Mouse (Mus musculus): Measurements from ENCODE around the gene Usp12. TPM values are rescaled to one million over a fixed set of nuclear protein-coding genes. Genes with fewer than 3 reads are reported as not detected.

The Usp12 gene
- polyA plus RNA-seq (2011; ENCODE audit: insufficient read length, low read depth, missing spikeins): 24.2 and 30.3 TPM in 2 replicates

- H3K4me3 ChIP-seq (ENCODE audit: insufficient read depth, low read length): peak within 1 kb of the TSS; percentile 94
- TF ChIP-seq CTCF (IDR thresholded peaks at IDR 0.05; ENCODE audit: borderline replicate concordance, insufficient read depth, low read length): no peak
- TF ChIP-seq POLR2A (IDR thresholded peaks at IDR 0.05; ENCODE audit: low read depth, low read length): 0 out of 2 replicates have a peak, but pooled peaks have one; percentile 33
- H3K27ac ChIP-seq (ENCODE audit: insufficient read depth, low read length): peak within 1 kb of the TSS; percentile 65
- peaks cover 15% of the 10 kb centered on the region for H3K4me1 ChIP-seq (ENCODE audit: control insufficient read depth, insufficient read depth, low read length)
These were observed at the start of gene Usp12 for GRCm38 (mm10) chr5:146794853-146795252. Usp12 (minus strand) TSS chr5:146795006.

GRCm38 (mm10) chr5:146844301-146844941 lies 49.6 kb upstream of the Usp12 start:
- Histone ChIP-seq H3K4me1 (ENCODE audit: control insufficient read depth, insufficient read depth, low read length) (peaks cover 3% of the 10 kb centered on the region; the same call in 1 of the 2 replicates), H3K4me3 (ENCODE audit: insufficient read depth, low read length) (peak overlapping the region; percentile 25; the same call in 1 of the 2 replicates), H3K27ac (ENCODE audit: insufficient read depth, low read length) (peak overlapping the region; percentile 50)
- TF ChIP-seq CTCF (IDR thresholded peaks at IDR 0.05; ENCODE audit: borderline replicate concordance, insufficient read depth, low read length) (no peak), POLR2A (IDR thresholded peaks at IDR 0.05; ENCODE audit: low read depth, low read length) (no peak)

- H3K4me1 ChIP-seq (ENCODE audit: control insufficient read depth, insufficient read depth, low read length): peaks cover 3% of the 10 kb centered on the region; the same call in 1 of the 2 replicates
- TF ChIP-seq POLR2A (IDR thresholded peaks at IDR 0.05; ENCODE audit: low read depth, low read length) (no peak), CTCF (IDR thresholded peaks at IDR 0.05; ENCODE audit: borderline replicate concordance, insufficient read depth, low read length) (no peak)
- H3K4me3 ChIP-seq (ENCODE audit: insufficient read depth, low read length): no peak overlapping the region
- no peak overlapping the region for H3K27ac ChIP-seq (ENCODE audit: insufficient read depth, low read length)
These were observed 47.2 kb upstream of the Usp12 start for GRCm38 (mm10) chr5:146841996-146842395.

GRCm38 (mm10) chr5:146841301-146841700 lies 46.5 kb upstream of the Usp12 start:
- no peak for TF ChIP-seq POLR2A (IDR thresholded peaks at IDR 0.05; ENCODE audit: low read depth, low read length)
- no peak for TF ChIP-seq CTCF (IDR thresholded peaks at IDR 0.05; ENCODE audit: borderline replicate concordance, insufficient read depth, low read length)
- no peak overlapping the region for H3K4me3 ChIP-seq (ENCODE audit: insufficient read depth, low read length)
- H3K4me1 ChIP-seq (ENCODE audit: control insufficient read depth, insufficient read depth, low read length): peaks cover 3% of the 10 kb centered on the region; the same call in 1 of the 2 replicates
- no peak overlapping the region for H3K27ac ChIP-seq (ENCODE audit: insufficient read depth, low read length)

GRCm38 (mm10) chr5:146840422-146840821 lies 45.6 kb upstream of the Usp12 start:
- no peak; the same call in 1 of the 2 replicates for TF ChIP-seq POLR2A (IDR thresholded peaks at IDR 0.05; ENCODE audit: low read depth, low read length)
- TF ChIP-seq CTCF (IDR thresholded peaks at IDR 0.05; ENCODE audit: borderline replicate concordance, insufficient read depth, low read length): no peak
- H3K4me3 ChIP-seq (ENCODE audit: insufficient read depth, low read length): no peak overlapping the region
- H3K27ac ChIP-seq (ENCODE audit: insufficient read depth, low read length): no peak overlapping the region
- H3K4me1 ChIP-seq (ENCODE audit: control insufficient read depth, insufficient read depth, low read length): no peaks in the 10 kb centered on the region

GRCm38 (mm10) chr5:146839760-146840159 lies 45.0 kb upstream of the Usp12 start:
- Histone ChIP-seq H3K4me1 (ENCODE audit: control insufficient read depth, insufficient read depth, low read length) (no peaks in the 10 kb centered on the region), H3K4me3 (ENCODE audit: insufficient read depth, low read length) (no peak overlapping the region), H3K27ac (ENCODE audit: insufficient read depth, low read length) (no peak overlapping the region)
- no peak; the same call in 1 of the 2 replicates for TF ChIP-seq POLR2A (IDR thresholded peaks at IDR 0.05; ENCODE audit: low read depth, low read length)
- no peak for TF ChIP-seq CTCF (IDR thresholded peaks at IDR 0.05; ENCODE audit: borderline replicate concordance, insufficient read depth, low read length)

- TF ChIP-seq POLR2A (IDR thresholded peaks at IDR 0.05; ENCODE audit: low read depth, low read length): no peak
- Histone ChIP-seq H3K4me1 (ENCODE audit: control insufficient read depth, insufficient read depth, low read length) (no peaks in the 10 kb centered on the region), H3K27ac (ENCODE audit: insufficient read depth, low read length) (no peak overlapping the region), H3K4me3 (ENCODE audit: insufficient read depth, low read length) (no peak overlapping the region)
These were observed 44.2 kb upstream of the Usp12 start for GRCm38 (mm10) chr5:146838836-146839648.

GRCm38 (mm10) chr5:146837967-146838720 lies 43.3 kb upstream of the Usp12 start:
- TF ChIP-seq CTCF (IDR thresholded peaks at IDR 0.05; ENCODE audit: borderline replicate concordance, insufficient read depth, low read length) (no peak), POLR2A (IDR thresholded peaks at IDR 0.05; ENCODE audit: low read depth, low read length) (no peak)
- no peak overlapping the region for H3K4me3 ChIP-seq (ENCODE audit: insufficient read depth, low read length)
- H3K27ac ChIP-seq (ENCODE audit: insufficient read depth, low read length): no peak overlapping the region
- no peaks in the 10 kb centered on the region for H3K4me1 ChIP-seq (ENCODE audit: control insufficient read depth, insufficient read depth, low read length)

- Histone ChIP-seq H3K4me1 (ENCODE audit: control insufficient read depth, insufficient read depth, low read length) (no peaks in the 10 kb centered on the region), H3K4me3 (ENCODE audit: insufficient read depth, low read length) (peak overlapping the region; percentile 99), H3K27ac (ENCODE audit: insufficient read depth, low read length) (no peak overlapping the region)
- TF ChIP-seq POLR2A (IDR thresholded peaks at IDR 0.05; ENCODE audit: low read depth, low read length) (no peak), CTCF (IDR thresholded peaks at IDR 0.05; ENCODE audit: borderline replicate concordance, insufficient read depth, low read length) (no peak)
These were observed 40.2 kb upstream of the Usp12 start for GRCm38 (mm10) chr5:146834959-146835358.
